ENCODE assay signal across 8 mouse cellular contexts in genomic region chr8:70001176-70001891, GRCm38 (mm10). TPM values are rescaled to one million over a fixed set of nuclear protein-coding genes. Genes with fewer than 3 reads are reported as not detected.
DNase-seq lines count a peak whose midpoint lies in the region; ATAC-seq lines count a peak whose summit lies in the region.

No protein-coding gene starts in this region.

- DNase-seq in ES-CJ7 (ENCODE audit: low read depth, low spot score), result peak; percentile 97
- peak; percentile 40 for DNase-seq in adrenal gland, adult 8-10 months
- peak; percentile 72 to 73 for DNase-seq in heart, postnatal 10 days
- DNase-seq in kidney, postnatal 4 days, result peak; percentile 67 to 80
- DNase-seq in mesoderm, embryonic 11.5 days (ENCODE audit: low read depth, low spot score), result peak; percentile 53
- peak; percentile 59 to 60 for DNase-seq in spleen, adult 18-20 months
- no peak for DNase-seq in left cerebral cortex, adult 8-10 months (ENCODE audit: low spot score in 2 of 2)

- intact Hi-C loops in heart, postnatal 10 days (cut with DNase I), result loop anchor here (1.0 kb wide), 1 partner anchor 82 kb away; no protein-coding TSS in a partner anchor

- ATAC-seq in erythroblast, adult 5-6 weeks (replicated peaks; ENCODE audit: low FRiP score, poor library complexity, severe bottlenecking), result peak; percentile 79

RNA-seq across cellular contexts. Expression of gene Gatad2a, which starts 5.2 kb away (rescaled TPM):
- 100 to 1,000 TPM in 3 of 4 experiments, 10 to 100 TPM in 1; 99.1 to 124 (median 106) TPM for total RNA-seq in adrenal gland, adult 8-10 months (2022)
- total RNA-seq in erythroblast, adult 5-6 weeks (2015; ENCODE audit: low replicate concordance), result 22.8 and 30.2 TPM in 2 replicates
- 25.7 and 31.8 TPM in 2 replicates for total RNA-seq in erythroblast, adult 5-6 weeks (2017; ENCODE audit: low replicate concordance)
- total RNA-seq in heart, postnatal 10 days (2021), result 10 to 100 TPM; 62.1 to 63.1 TPM
- 10 to 100 TPM; 29.7 to 38.2 (median 30.4) TPM for total RNA-seq in left cerebral cortex, adult 8-10 months (2022)

RNA-seq across cellular contexts. Expression of gene Mau2, which starts 41.2 kb away (rescaled TPM):
- 10 to 100 TPM; 58.7 to 77.4 (median 63.3) TPM for total RNA-seq in adrenal gland, adult 8-10 months (2022)
- total RNA-seq in erythroblast, adult 5-6 weeks (2015; ENCODE audit: low replicate concordance), result 24.0 and 33.9 TPM in 2 replicates
- 47.4 and 49.5 TPM in 2 replicates for total RNA-seq in erythroblast, adult 5-6 weeks (2017; ENCODE audit: low replicate concordance)
- 10 to 100 TPM; 43.3 to 44.2 TPM for total RNA-seq in heart, postnatal 10 days (2021)
- total RNA-seq in left cerebral cortex, adult 8-10 months (2022), result 10 to 100 TPM; 61.7 to 65.7 (median 65.3) TPM

RNA-seq across cellular contexts. Expression of gene Sugp1, which starts 41.3 kb away (rescaled TPM):
- total RNA-seq in adrenal gland, adult 8-10 months (2022), result 10 to 100 TPM; 31.6 to 53.3 (median 39.2) TPM
- total RNA-seq in erythroblast, adult 5-6 weeks (2015; ENCODE audit: low replicate concordance), result 8.2 and 10.6 TPM in 2 replicates
- 15.6 and 22.6 TPM in 2 replicates for total RNA-seq in erythroblast, adult 5-6 weeks (2017; ENCODE audit: low replicate concordance)
- total RNA-seq in heart, postnatal 10 days (2021), result 10 to 100 TPM; 23.2 to 23.9 TPM
- total RNA-seq in left cerebral cortex, adult 8-10 months (2022), result 10 to 100 TPM; 53.0 to 56.4 (median 54.6) TPM

Comparison
In these comparisons a context has a peak if more than half of its experiments do, and no peak if none do; other contexts are left out.
1. DNase-seq: peak in ES-CJ7 (single experiment), adrenal gland, adult 8-10 months (single experiment), heart, postnatal 10 days (2 of 2), kidney, postnatal 4 days (2 of 2), mesoderm, embryonic 11.5 days (single experiment) and spleen, adult 18-20 months (2 of 2); none in left cerebral cortex, adult 8-10 months (0 of 2).